Mouse (Mus musculus) cortical plate, adult 2 months (tissue): Measurements from ENCODE around the gene Cga.

Source experiments
- CTCF ChIP-seq: fragments of 200-500 bp; IDR thresholded peaks from 2 replicates; pipeline ENCODE4 v1.5.1; 2011; ENCODE audit warnings: mild to moderate bottlenecking, control low read depth, low read length; ENCODE audit not compliant: insufficient read depth; ENCODE audit errors: extremely low read depth
- POLR2A ChIP-seq: fragments of 200-500 bp; IDR thresholded peaks from 2 replicates; pipeline ENCODE4 v1.6.1; 2011; ENCODE audit warnings: mild to moderate bottlenecking, low read length, control low read depth; ENCODE audit not compliant: insufficient read depth; ENCODE audit errors: extremely low read depth

DNA sequence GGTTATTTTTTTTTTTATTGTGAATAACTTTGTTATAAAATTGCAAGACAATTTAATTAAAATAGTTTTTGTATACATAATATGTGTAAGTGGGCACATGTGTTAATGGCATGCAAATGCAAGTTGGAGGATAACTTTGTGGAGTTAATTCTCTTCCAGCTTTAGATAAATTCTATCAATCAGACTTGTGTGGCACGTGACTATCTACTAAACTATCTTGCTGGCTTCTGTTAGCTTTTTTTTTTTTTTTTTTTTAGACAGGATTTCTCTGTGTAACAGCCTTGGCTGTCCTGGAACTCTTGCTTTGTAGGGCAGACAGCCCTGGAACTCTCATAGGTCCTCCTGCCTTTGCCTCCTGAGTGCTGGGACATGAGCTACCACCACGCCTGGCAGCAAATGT is 4.9 kb downstream of the Cga start:
- TF ChIP-seq CTCF (no peak), POLR2A (no peak)
